Mouse (Mus musculus): ENCODE measurements around the gene Sec61a1.

DNA sequence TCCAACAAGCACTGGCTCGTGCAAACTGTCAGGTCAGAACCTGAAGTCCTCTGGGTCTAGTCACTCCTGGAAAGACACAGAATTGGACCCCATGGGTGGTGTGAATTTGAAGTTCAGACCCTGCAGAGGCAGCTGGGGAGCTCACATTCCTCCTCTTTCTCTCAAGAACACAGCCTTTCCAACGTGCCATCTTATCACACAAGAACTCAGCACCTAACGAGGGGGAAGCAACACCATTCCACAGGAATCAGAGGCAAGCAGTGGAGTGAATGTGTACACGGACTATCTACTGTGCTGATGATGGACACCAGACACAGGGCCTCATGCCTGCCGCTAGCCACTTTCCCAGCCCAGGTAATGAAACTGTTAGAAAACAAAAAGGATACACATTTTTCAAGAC lies 2.0 kb downstream of the Sec61a1 start:
- TF ChIP-seq TAL1 (IDR thresholded peaks at IDR 0.05; ENCODE audit: low read length) (no peak), CTCF (IDR thresholded peaks at IDR 0.05 in 2 of 3, conservative IDR thresholded peaks at IDR 0.05 in 1 of 3; ENCODE audit: control insufficient read depth in 1 of 3, insufficient read depth in 1 of 3, low read depth in 2 of 3, low read length in 3 of 3, poor library complexity in 1 of 3, severe bottlenecking in 1 of 3) (no peak), EP300 (IDR thresholded peaks at IDR 0.05; ENCODE audit: low read depth in 1 of 2, low read length in 2 of 2) (no peak), MYC (IDR thresholded peaks at IDR 0.05; ENCODE audit: low read depth, low read length) (no peak), SMC3 (IDR thresholded peaks at IDR 0.05; ENCODE audit: low read depth, low read length) (no peak), ETS1 (IDR thresholded peaks at IDR 0.05; ENCODE audit: low read depth, low read length) (no peak), CHD2 (IDR thresholded peaks at IDR 0.05; ENCODE audit: low read length) (no peak), MXI1 (IDR thresholded peaks at IDR 0.05; ENCODE audit: low read depth, low read length) (no peak), TBP (IDR thresholded peaks at IDR 0.05; ENCODE audit: low read depth, low read length) (no peak)
